In genomic region chr2:18917838-18918237, GRCm38 (mm10) we compare ENCODE assay signal across 17 mouse cellular contexts.
"Had no signal": no experiment of that assay in that cellular context is flagged by ENCODE, and none has a peak within 500 bp of the region (broad histone marks: within the 10 kb centered on the region; RNA-seq: fewer than 3 reads in every experiment).

No protein-coding gene starts in this region.

- H3K36me3 ChIP-seq: intestine, embryonic 15.5 days; kidney, embryonic 15.5 days; limb, embryonic 10.5 days; limb, embryonic 13.5 days; neural tube, embryonic 12.5 days; neural tube, embryonic 15.5 days had no signal

- DNase-seq: kidney, adult 11 months; kidney, postnatal 10 days; lung, embryonic 14.5 days; midbrain, embryonic 14.5 days; right cerebral cortex, adult 18-20 months; right cerebral cortex, postnatal 14 days; right cerebral cortex, postnatal 4 days; thymus, adult 2 months; thymus, postnatal 25 days had no signal

- H3K27me3 ChIP-seq: intestine, embryonic 15.5 days; kidney, embryonic 15.5 days; limb, embryonic 13.5 days; neural tube, embryonic 12.5 days; neural tube, embryonic 15.5 days had no signal

- H3K9me3 ChIP-seq: intestine, embryonic 15.5 days; kidney, embryonic 15.5 days; limb, embryonic 10.5 days; limb, embryonic 13.5 days; neural tube, embryonic 12.5 days; neural tube, embryonic 15.5 days had no signal

- H3K27ac ChIP-seq: intestine, embryonic 15.5 days; kidney, embryonic 15.5 days; limb, embryonic 10.5 days; limb, embryonic 13.5 days; neural tube, embryonic 12.5 days; neural tube, embryonic 15.5 days; stomach, postnatal 0 days had no signal

- ATAC-seq: intestine, embryonic 15.5 days; lung, postnatal 0 days had no signal

- H3K4me1 ChIP-seq: neural tube, embryonic 12.5 days had no signal

- H3K4me3 ChIP-seq: intestine, embryonic 15.5 days; kidney, embryonic 15.5 days; limb, embryonic 10.5 days; limb, embryonic 13.5 days; neural tube, embryonic 12.5 days; neural tube, embryonic 15.5 days had no signal

- H3K9ac ChIP-seq: intestine, embryonic 15.5 days; kidney, embryonic 15.5 days; limb, embryonic 13.5 days; lung, embryonic 14.5 days; neural tube, embryonic 12.5 days; neural tube, embryonic 15.5 days had no signal

- H3K4me2 ChIP-seq: intestine, embryonic 15.5 days; kidney, embryonic 15.5 days; limb, embryonic 13.5 days; lung, embryonic 14.5 days; neural tube, embryonic 12.5 days; neural tube, embryonic 15.5 days had no signal
